Comparison of ENCODE assay signal across 7 mouse cellular contexts in the genomic region with DNA sequence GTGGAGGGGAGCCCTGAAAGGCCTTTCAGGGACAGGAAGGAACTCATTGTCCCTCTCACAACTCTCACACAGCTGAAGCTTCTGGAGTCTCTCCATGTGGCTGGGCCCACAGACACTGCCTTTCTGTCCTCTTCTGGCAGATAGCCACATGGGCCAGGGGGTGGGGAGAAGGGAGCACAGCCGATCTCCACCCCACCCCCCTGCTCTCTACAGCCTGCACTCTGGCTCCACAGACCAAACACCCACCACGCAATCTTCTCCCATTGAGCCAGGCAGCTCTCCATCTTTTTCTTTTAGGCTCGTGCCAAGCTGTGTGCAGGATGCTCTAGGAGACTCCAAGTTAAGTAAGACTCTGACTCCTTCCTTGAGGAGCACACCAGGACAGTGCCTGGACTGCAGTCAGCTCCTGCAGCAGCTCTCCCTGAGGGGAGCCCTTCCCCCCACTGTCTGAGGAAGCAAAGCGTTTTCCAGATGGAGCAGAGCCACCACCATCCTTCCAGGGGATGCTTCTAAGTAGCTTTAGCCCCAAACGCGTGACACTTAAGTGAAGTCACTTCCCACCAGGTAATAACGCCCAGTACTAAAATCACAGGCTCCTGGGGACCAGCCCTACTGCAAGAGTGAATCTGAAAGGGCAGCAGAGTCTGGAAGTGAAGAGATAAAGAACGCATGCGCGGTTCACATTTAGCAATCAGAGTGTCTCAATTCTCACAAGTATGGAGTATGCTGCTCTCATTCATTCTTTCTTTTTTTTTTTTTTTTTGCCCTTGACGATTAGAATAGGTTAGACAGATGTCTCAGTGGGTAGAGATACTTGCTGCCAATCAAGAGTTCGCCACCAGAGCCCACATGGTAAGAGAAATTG. TPM values are rescaled to one million over a fixed set of nuclear protein-coding genes. Genes with fewer than 3 reads are reported as not detected.
DNase-seq lines count a peak whose midpoint lies in the region; ATAC-seq lines count a peak whose summit lies in the region.

No protein-coding gene starts in this region.

- H3K9ac ChIP-seq in embryonic facial prominence, embryonic 11.5 days (replicated peaks; ENCODE audit: low read length), result no peak overlapping the region; the same call in 1 of the 2 replicates
- H3K9ac ChIP-seq in intestine, embryonic 16.5 days (ENCODE audit: low read depth, low read length), result no peak overlapping the region
- H3K9ac ChIP-seq in neural tube, embryonic 12.5 days, result no peak overlapping the region

- H3K4me2 ChIP-seq in embryonic facial prominence, embryonic 11.5 days (ENCODE audit: low read depth, low read length), result peak overlapping the region; percentile 10; the same call in 1 of the 2 replicates
- H3K4me2 ChIP-seq in intestine, embryonic 16.5 days (ENCODE audit: low read depth, low read length), result peak overlapping the region; percentile 28; the same call in 1 of the 2 replicates
- peak overlapping the region; percentile 23 for H3K4me2 ChIP-seq in neural tube, embryonic 12.5 days (replicated peaks)

- no peak overlapping the region for H3K4me3 ChIP-seq in embryonic facial prominence, embryonic 11.5 days (ENCODE audit: low read depth, low read length)
- H3K4me3 ChIP-seq in intestine, embryonic 16.5 days (ENCODE audit: low read length), result no peak overlapping the region
- no peak overlapping the region for H3K4me3 ChIP-seq in neural tube, embryonic 12.5 days

- ATAC-seq in embryonic facial prominence, embryonic 11.5 days (replicated peaks; ENCODE audit: insufficient number of reproducible peaks, low FRiP score, low TSS enrichment, low read depth), result peak; percentile 61
- ATAC-seq in intestine, embryonic 16.5 days, result peak; percentile 92
- peak; percentile 82 for ATAC-seq in neural tube, embryonic 12.5 days (ENCODE audit: low FRiP score, low read depth)
- ATAC-seq in erythroid progenitor cell, adult 5-6 weeks (replicated peaks; ENCODE audit: low FRiP score, poor library complexity, severe bottlenecking), result no peak

- no peaks in the 10 kb centered on the region for H3K9me3 ChIP-seq in embryonic facial prominence, embryonic 11.5 days (replicated peaks; ENCODE audit: control insufficient read depth, low read length)
- H3K9me3 ChIP-seq in intestine, embryonic 16.5 days (ENCODE audit: control insufficient read depth, low read length), result no peaks in the 10 kb centered on the region
- no peaks in the 10 kb centered on the region for H3K9me3 ChIP-seq in neural tube, embryonic 12.5 days

- peak; percentile 78 for DNase-seq in cerebellum, adult 11-12 months
- DNase-seq in embryonic facial prominence, embryonic 11.5 days (ENCODE audit: low spot score), result peak; percentile 36
- peak; percentile 99 for DNase-seq in heart, adult 11 months
- peak; percentile 61 to 76 for DNase-seq in left cerebral cortex, postnatal 25 days (ENCODE audit: low spot score in 2 of 2)

- 34% methylated on average over 12 of the region's 12 CpGs for WGBS in embryonic facial prominence, embryonic 11.5 days
- 38% methylated on average over 12 of the region's 12 CpGs for WGBS in intestine, embryonic 16.5 days
- 43% methylated on average over 12 of the region's 12 CpGs for WGBS in neural tube, embryonic 12.5 days

- no peaks in the 10 kb centered on the region for H3K36me3 ChIP-seq in embryonic facial prominence, embryonic 11.5 days (replicated peaks; ENCODE audit: control insufficient read depth, insufficient read depth, low read depth, low read length)
- H3K36me3 ChIP-seq in intestine, embryonic 16.5 days (ENCODE audit: control insufficient read depth, insufficient read depth, low read length), result no peaks in the 10 kb centered on the region
- H3K36me3 ChIP-seq in neural tube, embryonic 12.5 days, result peaks cover 1% of the 10 kb centered on the region; the same call in 1 of the 2 replicates

- H3K27me3 ChIP-seq in embryonic facial prominence, embryonic 11.5 days (ENCODE audit: control insufficient read depth, insufficient read depth, low read length), result no peaks in the 10 kb centered on the region
- H3K27me3 ChIP-seq in intestine, embryonic 16.5 days (replicated peaks; ENCODE audit: control insufficient read depth, insufficient read depth, low read length), result no peaks in the 10 kb centered on the region
- H3K27me3 ChIP-seq in neural tube, embryonic 12.5 days (replicated peaks), result no peaks in the 10 kb centered on the region

- peaks cover 7% of the 10 kb centered on the region; the same call in 1 of the 2 replicates for H3K4me1 ChIP-seq in embryonic facial prominence, embryonic 11.5 days (ENCODE audit: control insufficient read depth, insufficient read depth, low read length)
- peaks cover 18% of the 10 kb centered on the region for H3K4me1 ChIP-seq in intestine, embryonic 16.5 days (ENCODE audit: control insufficient read depth, insufficient read depth, low read length)
- H3K4me1 ChIP-seq in neural tube, embryonic 12.5 days, result peaks cover 25% of the 10 kb centered on the region

- H3K27ac ChIP-seq in embryonic facial prominence, embryonic 11.5 days (replicated peaks; ENCODE audit: low read depth, low read length), result peak overlapping the region; percentile 35; the same call in 1 of the 2 replicates
- H3K27ac ChIP-seq in intestine, embryonic 16.5 days (ENCODE audit: low read length), result peak overlapping the region; percentile 78
- H3K27ac ChIP-seq in neural tube, embryonic 12.5 days, result no peak overlapping the region

- intact Hi-C loops in left cerebral cortex, postnatal 25 days (cut with DNase I), result no loop called here

RNA-seq across cellular contexts. Expression of gene Dennd2a, which starts 28.8 kb away (rescaled TPM):
- 27.4 and 29.1 TPM in 2 replicates for polyA plus RNA-seq in embryonic facial prominence, embryonic 11.5 days (2014; fragmentation: Nextera tagmentation; extraction: Ambion mirVana)
- polyA plus RNA-seq in intestine, embryonic 16.5 days (2015; fragmentation: Nextera tagmentation; extraction: Ambion mirVana), result 6.5 and 8.1 TPM in 2 replicates
- 10 to 100 TPM; 20.2 to 22.0 TPM for total RNA-seq in left cerebral cortex, postnatal 25 days (2021)
- polyA plus RNA-seq in neural tube, embryonic 12.5 days (2016; fragmentation: Nextera tagmentation; extraction: Ambion mirVana), result 48.4 and 50.6 TPM in 2 replicates
- 1.3 TPM in 1 of 2 replicates, not detected in the other for total RNA-seq in erythroid progenitor cell, adult 5-6 weeks (2015; ENCODE audit: low replicate concordance)
- total RNA-seq in erythroid progenitor cell, adult 5-6 weeks (2017; ENCODE audit: low replicate concordance), result 0.53 TPM in 1 of 2 replicates, not detected in the other

RNA-seq across cellular contexts. Expression of gene Adck2, which starts 44.8 kb away (rescaled TPM):
- polyA plus RNA-seq in embryonic facial prominence, embryonic 11.5 days (2014; fragmentation: Nextera tagmentation; extraction: Ambion mirVana), result 25.1 and 26.7 TPM in 2 replicates
- 30.5 and 30.8 TPM in 2 replicates for polyA plus RNA-seq in intestine, embryonic 16.5 days (2015; fragmentation: Nextera tagmentation; extraction: Ambion mirVana)
- total RNA-seq in left cerebral cortex, postnatal 25 days (2021), result 10 to 100 TPM; 28.1 to 31.0 TPM
- polyA plus RNA-seq in neural tube, embryonic 12.5 days (2016; fragmentation: Nextera tagmentation; extraction: Ambion mirVana), result 37.2 and 40.9 TPM in 2 replicates
- 9.7 TPM in 1 of 2 replicates, not detected in the other for total RNA-seq in erythroid progenitor cell, adult 5-6 weeks (2015; ENCODE audit: low replicate concordance)
- 0.76 and 1.4 TPM in 2 replicates for total RNA-seq in erythroid progenitor cell, adult 5-6 weeks (2017; ENCODE audit: low replicate concordance)

RNA-seq across cellular contexts. Expression of gene Gm42420, which starts 56.6 kb away (rescaled TPM):
- polyA plus RNA-seq in embryonic facial prominence, embryonic 11.5 days (2014; fragmentation: Nextera tagmentation; extraction: Ambion mirVana), result 1.3 TPM in 1 of 2 replicates, not detected in the other
- polyA plus RNA-seq in intestine, embryonic 16.5 days (2015; fragmentation: Nextera tagmentation; extraction: Ambion mirVana), result 1.5 and 2.1 TPM in 2 replicates
- total RNA-seq in left cerebral cortex, postnatal 25 days (2021), result under 1 TPM in 1 of 2 experiments, not detected in 1; 0.80 TPM
- polyA plus RNA-seq in neural tube, embryonic 12.5 days (2016; fragmentation: Nextera tagmentation; extraction: Ambion mirVana), result 0.51 and 1.7 TPM in 2 replicates
- total RNA-seq in erythroid progenitor cell, adult 5-6 weeks (2015; ENCODE audit: low replicate concordance), result not detected in 2 replicates
- total RNA-seq in erythroid progenitor cell, adult 5-6 weeks (2017; ENCODE audit: low replicate concordance), result not detected in 2 replicates

Comparison
In these comparisons a context has a peak if more than half of its experiments do, and no peak if none do; other contexts are left out.
1. DNase-seq: peak in every context shown above with its lines; median percentile 99 in heart, adult 11 months; 78 in cerebellum, adult 11-12 months; 68 in left cerebral cortex, postnatal 25 days; 36 in embryonic facial prominence, embryonic 11.5 days.